Mouse (Mus musculus) forelimb bud, embryonic 11.5 days (tissue): ENCODE data around the gene Tmem97.

ENCODE experiments used
- DNase-seq: peaks from one replicate; pipeline ENCODE4 v3.0.0-alpha.2; 2012; ENCODE audit warnings: low read depth, low spot score

Gene Tmem97

DNA sequence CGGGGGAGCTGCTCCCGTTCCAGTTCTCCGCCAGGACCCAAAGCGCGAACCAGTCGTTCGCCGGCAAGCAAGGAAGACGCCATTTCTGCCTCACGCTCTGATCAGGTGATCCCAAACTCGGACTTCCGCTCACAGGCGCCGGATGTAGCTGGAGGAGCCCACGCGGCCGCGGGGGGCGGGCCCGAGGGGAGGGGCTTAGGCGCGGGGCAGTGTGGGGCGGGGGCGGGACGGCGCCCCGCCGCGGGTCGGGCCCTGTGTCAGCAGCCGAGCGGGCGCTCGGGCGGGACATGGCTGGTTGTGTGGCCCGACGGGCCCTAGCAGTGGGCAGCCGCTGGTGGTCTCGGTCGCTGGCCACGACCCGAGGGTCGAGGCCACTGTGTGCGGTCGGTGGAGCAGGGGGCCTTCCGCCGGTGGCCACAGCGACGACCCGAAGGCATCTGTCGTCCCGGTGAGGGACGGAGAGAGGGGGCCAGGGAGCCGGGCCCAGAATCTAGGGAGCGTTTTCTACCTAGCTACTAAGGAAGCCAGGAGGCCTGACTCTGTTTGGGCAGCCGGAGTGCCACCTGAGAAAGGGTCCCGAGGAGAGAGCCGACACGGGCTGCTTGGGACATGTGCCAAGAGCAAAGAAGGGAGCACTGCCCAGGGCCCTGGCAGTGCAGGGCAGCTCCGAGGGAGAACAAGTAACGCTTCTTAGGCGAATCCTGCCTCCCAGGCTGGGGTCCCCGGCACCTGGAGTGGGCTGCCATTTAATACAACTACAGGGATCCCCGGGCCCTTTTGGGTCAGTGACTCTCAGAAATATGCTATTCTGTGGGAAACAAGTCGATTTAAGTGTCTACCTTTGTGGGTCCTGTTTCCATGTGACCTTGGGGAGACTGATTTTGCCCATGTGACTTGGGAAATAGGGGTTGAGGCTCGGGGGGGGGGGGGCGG is 38.3 kb downstream of the Tmem97 start, which contains the start of the genes Tmem199 and Poldip2:
TSS of gene Tmem199 (minus strand) at position 148 of the 933 bp plus-strand sequence.
TSS of gene Poldip2 (plus strand) at position 169 of the 933 bp plus-strand sequence.
- peak; percentile 90 for DNase-seq

DNA sequence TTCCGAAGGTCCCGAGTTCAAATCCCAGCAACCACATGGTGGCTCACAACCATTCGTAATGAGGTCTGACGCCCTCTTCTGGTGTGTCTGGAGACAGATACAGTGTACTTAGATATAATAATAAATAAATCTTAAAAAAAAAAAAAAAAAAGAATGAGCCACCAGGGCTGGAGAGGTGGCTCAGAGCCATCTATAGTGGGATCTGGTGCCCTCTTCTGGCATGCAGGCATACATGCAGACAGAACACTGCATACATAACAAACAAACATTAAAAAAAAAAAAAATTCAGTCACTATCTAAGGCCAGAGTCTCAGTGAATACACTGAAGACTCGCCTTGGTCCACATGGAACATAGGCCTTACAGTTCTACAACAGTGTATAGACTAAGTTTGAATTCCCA is 41.4 kb downstream of the Tmem97 start:
- no peak for DNase-seq

DNA sequence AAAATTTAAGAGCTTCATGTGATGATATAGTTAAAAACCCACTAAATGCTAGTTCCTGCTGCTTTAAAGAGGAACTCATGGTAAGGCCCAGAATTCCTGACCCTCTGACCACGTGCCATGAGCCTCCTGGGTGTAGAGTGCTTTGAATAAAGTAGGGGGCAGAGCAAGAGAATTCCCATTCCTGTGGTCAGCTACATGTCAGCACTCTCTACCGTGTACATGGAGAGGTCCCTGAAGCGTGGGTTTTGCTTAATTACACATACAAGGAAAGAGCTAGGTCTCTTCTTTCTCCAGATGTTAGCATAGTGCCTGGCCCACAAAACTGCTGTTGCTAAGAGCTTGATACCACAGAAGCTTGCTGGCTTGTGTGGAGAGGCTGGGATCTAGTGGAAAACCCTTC is 45.1 kb downstream of the Tmem97 start:
- DNase-seq, result no peak

GRCm38 (mm10) chr11:78502909-78503650 is 47.5 kb downstream of the Tmem97 start, which contains the start of gene Sebox:
Sebox (plus strand) TSS chr11:78503447.
- no peak for DNase-seq

- no peak for DNase-seq
These were observed 49.0 kb downstream of the Tmem97 start for GRCm38 (mm10) chr11:78501529-78501928.

GRCm38 (mm10) chr11:78500623-78501202 is 49.9 kb downstream of the Tmem97 start:
- no peak for DNase-seq

DNA sequence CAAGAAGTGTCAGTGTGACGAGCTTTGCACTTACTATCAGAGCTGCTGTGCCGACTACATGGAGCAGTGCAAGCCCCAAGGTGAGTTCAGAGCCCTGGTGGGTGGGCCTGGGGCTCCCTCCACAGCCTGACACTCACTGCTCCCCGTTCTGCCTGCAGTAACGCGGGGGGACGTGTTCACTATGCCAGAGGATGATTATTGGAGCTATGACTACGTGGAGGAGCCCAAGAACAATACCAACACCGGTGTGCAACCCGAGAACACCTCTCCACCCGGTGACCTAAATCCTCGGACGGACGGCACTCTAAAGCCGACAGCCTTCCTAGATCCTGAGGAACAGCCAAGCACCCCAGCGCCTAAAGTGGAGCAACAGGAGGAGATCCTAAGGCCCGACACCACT is 51.0 kb downstream of the Tmem97 start:
- DNase-seq, result no peak

DNA sequence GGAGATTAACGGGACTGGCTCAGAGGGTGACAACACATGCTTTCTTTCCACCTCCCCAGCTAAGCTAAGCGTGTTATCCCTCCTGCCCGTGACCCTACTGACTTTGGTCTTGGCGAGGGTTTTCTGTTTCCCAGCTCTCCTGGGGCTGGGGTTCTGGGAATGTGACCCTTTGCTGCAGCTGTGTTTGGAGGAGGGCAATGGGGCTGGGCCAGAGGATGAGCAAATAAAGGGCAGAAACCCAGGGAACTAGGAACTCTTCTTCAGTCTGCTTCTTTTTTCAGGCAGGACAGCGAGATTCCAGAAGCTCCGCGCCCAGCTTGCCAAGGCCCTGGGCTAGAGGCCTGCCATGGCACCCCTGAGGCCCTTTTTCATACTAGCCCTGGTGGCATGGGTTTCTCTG is 51.6 kb downstream of the Tmem97 start, which contains the start of gene Vtn:
TSS of gene Vtn (plus strand) at position 88 of the 400 bp plus-strand sequence.
- no peak for DNase-seq

DNA sequence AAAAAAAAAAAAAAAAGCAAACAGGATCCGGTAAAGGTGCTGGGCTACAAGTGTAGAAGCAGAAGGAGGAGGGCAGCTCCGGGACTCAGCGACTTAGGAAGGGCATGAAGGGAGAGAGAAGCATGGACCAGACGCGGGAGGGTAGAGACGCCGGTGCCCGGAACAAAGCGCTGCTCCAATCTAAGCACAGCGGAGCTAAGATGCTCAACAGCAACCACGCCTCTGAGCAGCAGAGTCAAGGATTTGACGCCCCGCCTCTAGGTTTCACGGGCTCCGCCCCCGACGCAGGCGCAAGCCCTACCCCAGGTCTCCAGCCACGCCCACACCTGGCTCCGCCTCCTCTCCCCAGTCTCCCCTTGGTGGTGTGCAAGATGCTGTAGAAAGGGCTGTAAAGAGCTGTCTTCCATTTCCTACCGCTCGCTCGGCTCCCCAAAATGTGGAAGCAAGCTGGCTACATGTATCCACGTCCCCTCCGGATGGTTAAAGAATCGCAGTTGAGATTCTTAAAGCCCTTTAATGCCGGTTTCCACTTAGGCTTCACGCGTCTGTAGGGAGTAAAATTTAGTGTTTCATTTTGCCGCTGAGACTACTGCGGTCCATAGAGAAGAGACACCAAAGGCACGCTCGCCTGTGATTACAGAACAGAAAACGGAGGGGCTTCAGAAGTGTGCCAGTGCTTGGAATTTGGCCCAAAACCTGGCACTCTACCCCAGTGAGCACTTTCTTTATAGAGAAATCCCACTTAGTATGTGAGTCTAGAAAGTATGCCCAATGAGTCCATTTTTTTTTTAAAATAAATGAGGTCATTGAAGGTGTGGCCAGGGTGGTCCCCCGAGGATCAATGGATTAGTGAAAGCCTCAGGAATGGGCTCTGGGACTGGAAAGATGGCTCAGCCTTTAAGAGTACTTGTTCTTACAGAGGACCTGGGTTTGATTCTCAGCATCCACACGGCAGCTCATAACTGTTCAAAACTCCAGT is 52.7 kb downstream of the Tmem97 start, which contains the start of gene Sarm1:
TSS of gene Sarm1 (minus strand) at position 211 of the 979 bp plus-strand sequence.
- peak; percentile 95 for DNase-seq

- DNase-seq, result no peak
These were observed 53.5 kb downstream of the Tmem97 start for GRCm38 (mm10) chr11:78497071-78497541.

GRCm38 (mm10) chr11:78495904-78496303 is 54.7 kb downstream of the Tmem97 start:
- peak; percentile 76 for DNase-seq
